Mouse (Mus musculus): Measurements from ENCODE around the gene Mrpl4. TPM values are rescaled to one million over a fixed set of nuclear protein-coding genes. Genes with fewer than 3 reads are reported as not detected.
"Not testable (repeated sequence)": the region's sequence is repeated elsewhere in the genome, so short reads cannot be mapped to it uniquely, and the experiment has no call there.

Gene Mrpl4
- total and polyA plus RNA-seq, 2 experiments: 16.0 to 79.8 TPM

DNA sequence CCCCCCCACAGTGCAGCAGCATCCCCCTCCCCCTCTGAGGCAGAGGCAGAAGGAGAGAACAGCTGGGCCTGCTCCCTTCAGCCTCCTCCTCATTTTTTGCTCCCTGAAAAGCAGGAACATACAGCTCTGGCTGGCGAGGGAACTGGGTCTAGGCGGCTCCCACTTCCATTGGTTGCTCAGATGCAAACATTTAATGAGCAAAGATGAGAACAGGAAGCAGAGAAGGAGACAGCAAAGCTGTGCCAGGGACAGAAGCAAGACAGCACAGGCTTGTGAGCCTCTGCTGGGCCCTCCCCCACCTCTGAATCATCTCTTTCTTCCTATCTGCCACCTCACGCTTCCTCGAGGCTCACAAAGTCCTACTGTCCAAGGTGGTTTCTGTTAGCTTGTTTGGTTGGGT, 38.8 kb downstream of the Mrpl4 start:
- no peaks in the 10 kb centered on the region for H3K36me3 ChIP-seq (ENCODE audit: control insufficient read depth, insufficient read depth, low read length)

DNA sequence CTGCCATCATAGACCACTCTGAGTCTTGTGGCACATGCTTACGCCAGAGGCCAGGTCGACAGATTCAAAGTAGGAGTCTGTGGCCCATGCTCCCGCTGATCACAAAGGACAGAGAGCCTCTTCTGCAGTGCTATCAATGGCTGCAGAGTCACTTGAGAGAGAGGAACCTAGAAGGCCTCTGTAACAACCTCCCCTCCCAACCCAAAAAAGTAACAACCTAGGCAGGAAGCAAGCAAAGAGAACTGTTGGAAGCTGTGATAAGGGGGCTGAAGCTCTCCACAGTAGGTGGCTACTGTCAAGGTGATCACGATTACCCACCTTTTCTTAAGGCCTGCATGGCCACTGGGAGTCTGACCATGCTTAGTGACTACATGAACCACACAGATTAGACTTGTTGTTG, 41.0 kb downstream of the Mrpl4 start:
- no peak overlapping the region for H3K9ac ChIP-seq (ENCODE audit: low read depth, low read length)
- TF ChIP-seq POLR2A (IDR thresholded peaks at IDR 0.05; ENCODE audit: extremely low read depth, insufficient read depth, low read length): no peak
- no peak for TF ChIP-seq CTCF (IDR thresholded peaks at IDR 0.05; ENCODE audit: low read depth, low read length)
- no peaks in the 10 kb centered on the region for H3K4me1 ChIP-seq (ENCODE audit: control insufficient read depth, insufficient read depth, low read length)
- H3K27ac ChIP-seq (replicated peaks; ENCODE audit: insufficient read depth, low read depth, low read length): no peak overlapping the region
- 90% methylated on average over 4 of the region's 4 CpGs for WGBS
- H3K4me3 ChIP-seq (ENCODE audit: insufficient read depth, low read depth, low read length): no peak overlapping the region
- no peaks in the 10 kb centered on the region for H3K36me3 ChIP-seq (ENCODE audit: control insufficient read depth, insufficient read depth, low read length)
- DNase-seq (ENCODE audit: extremely low read depth, low read depth, low spot score): no peak
- 0 out of 2 replicates have a peak, but pooled peaks cover under 1% of the 10 kb centered on the region for H3K27me3 ChIP-seq (ENCODE audit: control insufficient read depth, insufficient read depth, low read length)
- H3K79me2 ChIP-seq (ENCODE audit: control insufficient read depth, insufficient read depth, low read length): no peaks in the 10 kb centered on the region

More for the DNA sequence above, 38.8 kb downstream of the Mrpl4 start:
- WGBS: 63% methylated on average over 4 of the region's 4 CpGs
- TF ChIP-seq POLR2A (IDR thresholded peaks at IDR 0.05; ENCODE audit: extremely low read depth, insufficient read depth, low read length): no peak
- no peak for TF ChIP-seq CTCF (IDR thresholded peaks at IDR 0.05; ENCODE audit: low read depth, low read length)
- peaks cover 19% of the 10 kb centered on the region for H3K27me3 ChIP-seq (ENCODE audit: control insufficient read depth, insufficient read depth, low read length)
- H3K4me3 ChIP-seq (ENCODE audit: insufficient read depth, low read depth, low read length): no peak overlapping the region
- no peak overlapping the region for H3K27ac ChIP-seq (replicated peaks; ENCODE audit: insufficient read depth, low read depth, low read length)
- H3K79me2 ChIP-seq (ENCODE audit: control insufficient read depth, insufficient read depth, low read length): no peaks in the 10 kb centered on the region
- 0 out of 2 replicates have a peak, but pooled peaks cover 2% of the 10 kb centered on the region for H3K4me1 ChIP-seq (ENCODE audit: control insufficient read depth, insufficient read depth, low read length)
- H3K9ac ChIP-seq (ENCODE audit: low read depth, low read length): no peak overlapping the region
- DNase-seq (ENCODE audit: extremely low read depth, low read depth, low spot score): no peak

DNA sequence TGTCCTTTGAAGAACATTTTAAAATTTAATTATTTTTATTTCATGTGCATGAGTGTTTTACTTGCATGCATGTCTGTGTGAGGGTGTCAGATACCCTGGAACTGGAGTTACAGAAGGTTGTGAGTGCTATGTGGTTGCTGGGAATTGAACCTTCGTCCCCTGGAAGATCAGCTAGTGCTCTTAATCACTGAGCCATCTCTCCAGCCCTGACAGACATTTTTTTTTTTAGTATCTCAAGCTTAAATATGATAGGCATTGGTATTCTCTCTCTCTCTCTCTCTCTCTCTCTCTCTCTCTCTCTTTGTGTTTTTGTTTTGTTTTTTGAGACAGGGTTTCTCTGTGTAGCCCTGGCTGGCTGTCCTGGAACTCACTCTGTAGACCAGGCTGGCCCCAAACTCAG, 42.2 kb downstream of the Mrpl4 start:
- not testable (repeated sequence) for H3K79me2 ChIP-seq (ENCODE audit: control insufficient read depth, insufficient read depth, low read length); H3K36me3 ChIP-seq (ENCODE audit: control insufficient read depth, insufficient read depth, low read length); H3K4me3 ChIP-seq (ENCODE audit: insufficient read depth, low read depth, low read length); H3K4me1 ChIP-seq (ENCODE audit: control insufficient read depth, insufficient read depth, low read length); H3K27ac ChIP-seq (replicated peaks; ENCODE audit: insufficient read depth, low read depth, low read length); DNase-seq (ENCODE audit: extremely low read depth, low read depth, low spot score); H3K9ac ChIP-seq (ENCODE audit: low read depth, low read length); H3K27me3 ChIP-seq (ENCODE audit: control insufficient read depth, insufficient read depth, low read length)
- 72% methylated on average over 1 of the region's 1 CpGs for WGBS

DNA sequence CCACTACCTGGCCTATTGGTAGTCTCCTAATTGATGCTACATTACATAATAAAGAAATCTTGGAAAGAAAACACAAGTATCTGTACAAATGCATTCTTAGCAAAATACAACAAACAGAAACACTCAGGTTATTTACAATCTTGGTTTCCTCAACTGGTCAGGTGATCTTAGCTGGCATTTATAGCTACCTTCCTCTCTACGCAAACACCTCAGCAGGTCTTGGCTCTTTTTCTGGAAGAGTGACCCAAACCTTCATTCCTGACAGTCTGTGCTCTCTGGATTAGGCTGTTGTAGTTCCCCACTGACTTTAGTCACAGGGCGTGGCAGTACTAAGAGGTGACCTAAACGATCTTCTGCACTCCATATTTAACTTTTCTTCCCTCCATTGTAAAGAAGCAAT, 42.7 kb downstream of the Mrpl4 start:
- no peak overlapping the region for H3K4me3 ChIP-seq (ENCODE audit: insufficient read depth, low read depth, low read length)
- H3K4me1 ChIP-seq (ENCODE audit: control insufficient read depth, insufficient read depth, low read length): no peaks in the 10 kb centered on the region
- H3K27ac ChIP-seq (replicated peaks; ENCODE audit: insufficient read depth, low read depth, low read length): no peak overlapping the region
- TF ChIP-seq POLR2A (IDR thresholded peaks at IDR 0.05; ENCODE audit: extremely low read depth, insufficient read depth, low read length): no peak
- no peak for TF ChIP-seq CTCF (IDR thresholded peaks at IDR 0.05; ENCODE audit: low read depth, low read length)
- no peak overlapping the region for H3K9ac ChIP-seq (ENCODE audit: low read depth, low read length)
- DNase-seq (ENCODE audit: extremely low read depth, low read depth, low spot score): no peak
- 78% methylated on average over 3 of the region's 3 CpGs for WGBS
- no peaks in the 10 kb centered on the region for H3K79me2 ChIP-seq (ENCODE audit: control insufficient read depth, insufficient read depth, low read length)
- no peaks in the 10 kb centered on the region for H3K27me3 ChIP-seq (ENCODE audit: control insufficient read depth, insufficient read depth, low read length)
- no peaks in the 10 kb centered on the region for H3K36me3 ChIP-seq (ENCODE audit: control insufficient read depth, insufficient read depth, low read length)

DNA sequence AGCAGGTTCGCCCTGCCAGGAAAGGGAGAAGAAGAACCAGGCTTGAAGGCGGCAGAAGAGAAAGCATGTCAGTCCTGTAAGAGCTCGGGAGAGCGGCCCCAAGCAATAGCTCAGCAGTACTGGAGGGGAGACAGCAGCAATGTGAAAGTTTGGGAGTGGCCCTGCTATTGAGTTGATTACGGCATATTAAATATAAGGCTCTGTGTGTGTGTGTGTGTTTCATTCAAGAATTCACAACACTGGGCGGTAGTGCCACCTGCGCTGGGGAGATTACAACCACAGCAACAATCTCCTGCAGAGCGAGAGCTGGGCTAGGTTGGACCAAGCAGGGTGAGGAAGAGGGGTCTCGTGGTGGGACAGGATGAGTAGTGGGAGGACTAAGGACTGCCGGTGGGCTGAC, 49.0 kb downstream of the Mrpl4 start:
- Histone ChIP-seq H3K4me1 (ENCODE audit: control insufficient read depth, insufficient read depth, low read length) (no peaks in the 10 kb centered on the region), H3K27ac (replicated peaks; ENCODE audit: insufficient read depth, low read depth, low read length) (no peak overlapping the region), H3K4me3 (ENCODE audit: insufficient read depth, low read depth, low read length) (no peak overlapping the region), H3K79me2 (ENCODE audit: control insufficient read depth, insufficient read depth, low read length) (no peaks in the 10 kb centered on the region), H3K36me3 (ENCODE audit: control insufficient read depth, insufficient read depth, low read length) (no peaks in the 10 kb centered on the region), H3K27me3 (ENCODE audit: control insufficient read depth, insufficient read depth, low read length) (no peaks in the 10 kb centered on the region), H3K9ac (ENCODE audit: low read depth, low read length) (no peak overlapping the region)
- TF ChIP-seq CTCF (IDR thresholded peaks at IDR 0.05; ENCODE audit: low read depth, low read length) (no peak), POLR2A (IDR thresholded peaks at IDR 0.05; ENCODE audit: extremely low read depth, insufficient read depth, low read length) (no peak)
- 80% methylated on average over 10 of the region's 10 CpGs for WGBS
- no peak for DNase-seq (ENCODE audit: extremely low read depth, low read depth, low spot score)

Other genes starting within 250 kb of the Mrpl4 start
- 0.83 and 2.1 TPM in 2 replicates for gene Col5a3, start 187.7 kb upstream of the Mrpl4 start, total RNA-seq (2014; rRNA removed)
- 2.9 and 6.4 TPM in 2 replicates for gene Col5a3, start 187.7 kb upstream of the Mrpl4 start, polyA plus RNA-seq (2012; rRNA removed)
- gene Rdh8, start 184.2 kb upstream of the Mrpl4 start, total RNA-seq (2014; rRNA removed): not detected in 2 replicates
- gene Rdh8, start 184.2 kb upstream of the Mrpl4 start, polyA plus RNA-seq (2012; rRNA removed): not detected in 2 replicates
- gene A230050P20Rik, start 134.1 kb upstream of the Mrpl4 start, total RNA-seq (2014; rRNA removed): 14.8 and 17.1 TPM in 2 replicates
- 112 and 186 TPM in 2 replicates for gene A230050P20Rik, start 134.1 kb upstream of the Mrpl4 start, polyA plus RNA-seq (2012; rRNA removed)
- 17.6 and 27.9 TPM in 2 replicates for gene Angptl6, start 123.0 kb upstream of the Mrpl4 start, total RNA-seq (2014; rRNA removed)
- 44.1 and 47.4 TPM in 2 replicates for gene Angptl6, start 123.0 kb upstream of the Mrpl4 start, polyA plus RNA-seq (2012; rRNA removed)
- 6.5 and 12.5 TPM in 2 replicates for gene Ppan, start 114.6 kb upstream of the Mrpl4 start, total RNA-seq (2014; rRNA removed)
- 32.6 and 69.6 TPM in 2 replicates for gene Ppan, start 114.6 kb upstream of the Mrpl4 start, polyA plus RNA-seq (2012; rRNA removed)
- 51.7 and 60.4 TPM in 2 replicates for gene Eif3g, start 104.1 kb upstream of the Mrpl4 start, total RNA-seq (2014; rRNA removed)
- 91.8 and 98.3 TPM in 2 replicates for gene Eif3g, start 104.1 kb upstream of the Mrpl4 start, polyA plus RNA-seq (2012; rRNA removed)
- gene Dnmt1, start 42.9 kb upstream of the Mrpl4 start, total RNA-seq (2014; rRNA removed): 5.3 and 6.6 TPM in 2 replicates
- 4.4 and 5.5 TPM in 2 replicates for gene Dnmt1, start 42.9 kb upstream of the Mrpl4 start, polyA plus RNA-seq (2012; rRNA removed)
- gene S1pr2, start 26.0 kb upstream of the Mrpl4 start, total RNA-seq (2014; rRNA removed): 1.2 and 2.1 TPM in 2 replicates
- gene S1pr2, start 26.0 kb upstream of the Mrpl4 start, polyA plus RNA-seq (2012; rRNA removed): 2.9 and 3.9 TPM in 2 replicates
- gene Icam1, start 13.2 kb downstream of the Mrpl4 start, total RNA-seq (2014; rRNA removed): 8.6 and 9.6 TPM in 2 replicates
- 5.8 and 11.6 TPM in 2 replicates for gene Icam1, start 13.2 kb downstream of the Mrpl4 start, polyA plus RNA-seq (2012; rRNA removed)
- gene Icam4, start 26.6 kb downstream of the Mrpl4 start, total RNA-seq (2014; rRNA removed): 0.28 TPM in 1 of 2 replicates, not detected in the other
- gene Icam4, start 26.6 kb downstream of the Mrpl4 start, polyA plus RNA-seq (2012; rRNA removed): 0.62 and 0.81 TPM in 2 replicates
- gene Icam5, start 29.3 kb downstream of the Mrpl4 start, total RNA-seq (2014; rRNA removed): 0.07 TPM in 1 of 2 replicates, not detected in the other
- gene Icam5, start 29.3 kb downstream of the Mrpl4 start, polyA plus RNA-seq (2012; rRNA removed): 0.02 and 0.09 TPM in 2 replicates
- not detected in 2 replicates for gene Zglp1, start 64.4 kb downstream of the Mrpl4 start, total RNA-seq (2014; rRNA removed)
- gene Zglp1, start 64.4 kb downstream of the Mrpl4 start, polyA plus RNA-seq (2012; rRNA removed): 0.39 TPM in 1 of 2 replicates, not detected in the other
- gene Gm49373, start 70.4 kb downstream of the Mrpl4 start, total RNA-seq (2014; rRNA removed): 0.46 and 0.54 TPM in 2 replicates
- gene Gm49373, start 70.4 kb downstream of the Mrpl4 start, polyA plus RNA-seq (2012; rRNA removed): 0.05 and 0.10 TPM in 2 replicates
- gene Fdx1l, start 70.9 kb downstream of the Mrpl4 start, total RNA-seq (2014; rRNA removed): 30.6 and 31.1 TPM in 2 replicates
- gene Fdx1l, start 70.9 kb downstream of the Mrpl4 start, polyA plus RNA-seq (2012; rRNA removed): 45.3 and 50.3 TPM in 2 replicates
- gene Gm38431, start 89.3 kb downstream of the Mrpl4 start, total RNA-seq (2014; rRNA removed): 2.0 and 2.5 TPM in 2 replicates
- gene Gm38431, start 89.3 kb downstream of the Mrpl4 start, polyA plus RNA-seq (2012; rRNA removed): 3.4 and 5.8 TPM in 2 replicates
- 1.8 and 5.3 TPM in 2 replicates for gene Raver1, start 89.3 kb downstream of the Mrpl4 start, total RNA-seq (2014; rRNA removed)
- gene Raver1, start 89.3 kb downstream of the Mrpl4 start, polyA plus RNA-seq (2012; rRNA removed): 19.6 and 22.1 TPM in 2 replicates
- 9.3 and 16.4 TPM in 2 replicates for gene Tyk2, start 128.5 kb downstream of the Mrpl4 start, total RNA-seq (2014; rRNA removed)
- gene Tyk2, start 128.5 kb downstream of the Mrpl4 start, polyA plus RNA-seq (2012; rRNA removed): 18.2 and 21.0 TPM in 2 replicates
- 27.4 and 36.0 TPM in 2 replicates for gene Cdc37, start 147.2 kb downstream of the Mrpl4 start, total RNA-seq (2014; rRNA removed)
- 41.2 and 41.8 TPM in 2 replicates for gene Cdc37, start 147.2 kb downstream of the Mrpl4 start, polyA plus RNA-seq (2012; rRNA removed)
- 1.0 and 1.5 TPM in 2 replicates for gene Pde4a, start 163.0 kb downstream of the Mrpl4 start, total RNA-seq (2014; rRNA removed)
- gene Pde4a, start 163.0 kb downstream of the Mrpl4 start, polyA plus RNA-seq (2012; rRNA removed): 1.9 and 3.5 TPM in 2 replicates
- 29.5 and 37.3 TPM in 2 replicates for gene Keap1, start 236.6 kb downstream of the Mrpl4 start, total RNA-seq (2014; rRNA removed)
- gene Keap1, start 236.6 kb downstream of the Mrpl4 start, polyA plus RNA-seq (2012; rRNA removed): 69.1 and 76.4 TPM in 2 replicates
- gene S1pr5, start 245.7 kb downstream of the Mrpl4 start, total RNA-seq (2014; rRNA removed): 3.3 and 4.1 TPM in 2 replicates
- 5.3 and 9.9 TPM in 2 replicates for gene S1pr5, start 245.7 kb downstream of the Mrpl4 start, polyA plus RNA-seq (2012; rRNA removed)